Mouse (Mus musculus) liver, embryonic 14.5 days (tissue): ENCODE measurements around the gene Ear6. TPM values are rescaled to one million over a fixed set of nuclear protein-coding genes. Genes with fewer than 3 reads are reported as not detected.
A peak's percentile ranks its signal among the peaks of the same experiment; 100 is the strongest.
"Not testable (repeated sequence)": the region's sequence is repeated elsewhere in the genome, so short reads cannot be mapped to it uniquely, and the experiment has no call there.

Experiments used
- ATAC-seq: fragments of 200-750 bp; cut with Nextera tagmentation; 2 replicates; pipeline ENCODE4 v1.8.0; 2017; ENCODE audit warnings: moderate number of reproducible peaks, mild to moderate bottlenecking, moderate library complexity; ENCODE audit not compliant: insufficient read depth
- DNase-seq, 3 experiments: peaks; one replicate each; pipeline ENCODE4 v3.0.0-alpha.2; 2012 to 2013; ENCODE audit warnings: low read depth in 3 of 3, low spot score in 3 of 3
- H3K27ac ChIP-seq: fragments of 300-500 bp; sonication (generic); 2 replicates; pipeline ENCODE4 v1.5.1; 2014; ENCODE audit warnings: moderate library complexity, mild to moderate bottlenecking, control low read depth, inconsistent platforms
- H3K27me3 ChIP-seq: fragments of 300-500 bp; sonication (generic); 2 replicates; pipeline ENCODE4 v1.6.1; 2014; ENCODE audit warnings: mild to moderate bottlenecking, low read length, moderate library complexity; ENCODE audit not compliant: control insufficient read depth, insufficient read depth
- H3K36me3 ChIP-seq: fragments of 300-500 bp; sonication (generic); replicated peaks from 2 replicates; pipeline ENCODE4 v1.6.1; 2014; ENCODE audit warnings: low read depth; ENCODE audit not compliant: control insufficient read depth, insufficient read depth
- H3K4me1 ChIP-seq, 2 experiments: fragments of 200-500 bp in 1 of 2; fragments of 300-500 bp in 1 of 2; sonication (generic) in 1 of 2; replicated peaks; 2 replicates each; pipeline ENCODE4 v1.6.1; 2012 to 2014; ENCODE audit warnings: antibody characterized with exemption in 1 of 2, inconsistent platforms in 1 of 2, low read length in 1 of 2; ENCODE audit not compliant: control insufficient read depth in 2 of 2, insufficient read depth in 2 of 2
- H3K4me2 ChIP-seq: fragments of 300-500 bp; sonication (generic); 2 replicates; pipeline ENCODE4 v1.6.1; 2014; ENCODE audit warnings: low read depth, mild to moderate bottlenecking, control low read depth, moderate library complexity
- H3K4me3 ChIP-seq, 2 experiments: fragments of 200-500 bp in 1 of 2; fragments of 300-500 bp in 1 of 2; sonication (generic) in 1 of 2; 2 replicates each; pipeline ENCODE4 v1.5.1; 2012 to 2014; ENCODE audit warnings: low read depth in 2 of 2, low read length in 2 of 2, mild to moderate bottlenecking in 2 of 2, control low read depth in 1 of 2, inconsistent platforms in 1 of 2, moderate library complexity in 1 of 2; ENCODE audit not compliant: insufficient read depth in 1 of 2
- H3K9ac ChIP-seq: fragments of 300-500 bp; sonication (generic); replicated peaks from 2 replicates; pipeline ENCODE4 v1.6.1; 2014; ENCODE audit warnings: mild to moderate bottlenecking, control low read depth, moderate library complexity
- H3K9me3 ChIP-seq: fragments of 300-500 bp; sonication (generic); 2 replicates; pipeline ENCODE4 v1.6.1; 2016; ENCODE audit warnings: low read length, mixed read lengths; ENCODE audit not compliant: control insufficient read depth
- CTCF ChIP-seq: IDR thresholded peaks from 2 replicates; pipeline ENCODE4 v1.5.1; 2016; ENCODE audit warnings: antibody characterized with exemption, low read depth, control low read depth
- EP300 ChIP-seq: IDR thresholded peaks from 2 replicates; pipeline ENCODE4 v1.6.1; 2016; ENCODE audit warnings: antibody characterized with exemption, low read depth
- WGBS: fragments of 180-500 bp; shearing (Covaris S2); extraction: QIAGEN DNeasy Blood & Tissue Kit; methylation state at CpG from one replicate; pipeline ENCODE4 v1.1.7; 2014; ENCODE audit not compliant: insufficient replicate concordance; 5-methylcytosine and 5-hydroxymethylcytosine counted together
- polyA plus RNA-seq, 2 experiments: library from polyadenylated mRNA; depleted of rRNA in 1 of 2; stranded (reverse) in 1 of 2; unstranded in 1 of 2; fragments of >200 nt; fragmentation: Nextera tagmentation in 1 of 2; extraction: Ambion mirVana in 1 of 2; gene quantifications; 2 replicates each; pipeline versions ENCODE4 v1.2.1 to v1.2.3; 2012 to 2014

The Ear6 gene
- polyA plus RNA-seq, 2 experiments = 3.9 to 25.0 TPM

GRCm38 (mm10) chr14:51842250-51842649, 11.2 kb upstream of the Ear6 start:
- no peak for TF ChIP-seq EP300
- no peak for TF ChIP-seq CTCF
- Histone ChIP-seq H3K27me3 (no peaks in the 10 kb centered on the region), H3K4me2 (no peak overlapping the region), H3K36me3 (no peaks in the 10 kb centered on the region), H3K27ac (no peak overlapping the region), H3K4me1 (no peaks in the 10 kb centered on the region), H3K9me3 (no peaks in the 10 kb centered on the region), H3K9ac (no peak overlapping the region), H3K4me3 (no peak overlapping the region)
- 47% methylated on average over 1 of the region's 1 CpGs for WGBS
- DNase-seq (no peak), ATAC-seq (no peak)

DNA sequence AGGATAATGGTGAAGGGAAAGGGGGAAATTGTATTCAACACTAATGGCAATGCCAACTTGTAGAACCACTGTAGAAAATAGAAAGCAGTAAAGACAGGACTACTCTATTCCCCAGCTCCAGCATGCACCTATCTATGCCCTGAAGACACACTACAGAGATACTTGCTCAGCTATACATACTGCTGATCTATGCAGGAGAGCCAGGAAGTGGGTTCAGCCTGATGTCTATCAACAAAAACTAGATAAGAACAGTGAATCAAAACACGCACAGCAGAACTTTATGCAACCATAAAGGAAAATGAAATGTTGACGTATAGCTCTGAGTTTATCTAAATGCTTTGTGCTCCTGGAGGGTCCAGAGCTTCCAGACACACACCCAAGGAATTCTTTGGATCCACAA, 10.7 kb upstream of the Ear6 start:
- no peak overlapping the region for H3K4me2 ChIP-seq
- no peak for TF ChIP-seq EP300
- DNase-seq = no peak
- no peaks in the 10 kb centered on the region for H3K27me3 ChIP-seq
- H3K4me1 ChIP-seq = no peaks in the 10 kb centered on the region
- H3K4me3 ChIP-seq = no peak overlapping the region
- H3K36me3 ChIP-seq = no peaks in the 10 kb centered on the region
- ATAC-seq = no peak
- no peak overlapping the region for H3K9ac ChIP-seq
- 48% methylated on average over 2 of the region's 2 CpGs for WGBS
- no peak overlapping the region for H3K27ac ChIP-seq
- H3K9me3 ChIP-seq = no peaks in the 10 kb centered on the region

- no peak for TF ChIP-seq EP300
- TF ChIP-seq CTCF = no peak
- Histone ChIP-seq H3K27ac (no peak overlapping the region), H3K4me2 (no peak overlapping the region), H3K36me3 (no peaks in the 10 kb centered on the region), H3K27me3 (no peaks in the 10 kb centered on the region), H3K9ac (no peak overlapping the region), H3K9me3 (no peaks in the 10 kb centered on the region), H3K4me3 (no peak overlapping the region), H3K4me1 (no peaks in the 10 kb centered on the region)
- ATAC-seq (no peak), DNase-seq (no peak)
These were observed 9.6 kb upstream of the Ear6 start for GRCm38 (mm10) chr14:51843882-51844281.

DNA sequence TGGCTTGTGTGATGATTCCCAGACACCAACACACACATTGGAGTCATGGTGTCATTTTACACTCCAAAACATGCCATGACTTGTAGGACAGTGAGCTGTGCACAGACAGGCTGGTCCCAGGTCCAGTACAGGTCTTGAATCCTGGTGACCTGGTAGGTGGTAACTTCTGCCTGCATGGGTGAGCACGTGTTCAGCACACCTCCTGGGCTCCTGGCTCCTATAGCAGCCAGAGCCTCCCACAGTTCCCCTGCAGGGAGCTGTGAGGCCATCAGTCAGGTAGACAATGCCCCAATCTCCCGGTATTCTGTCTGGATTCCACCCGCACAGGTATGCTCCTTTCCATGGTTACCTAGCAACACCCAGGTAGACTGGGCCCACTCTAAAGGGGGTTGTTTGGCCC, 6.9 kb upstream of the Ear6 start:
- 52% methylated on average over 3 of the region's 3 CpGs for WGBS
- Histone ChIP-seq H3K27ac (no peak overlapping the region), H3K4me3 (no peak overlapping the region), H3K9ac (no peak overlapping the region), H3K36me3 (no peaks in the 10 kb centered on the region), H3K4me1 (no peaks in the 10 kb centered on the region), H3K4me2 (no peak overlapping the region), H3K27me3 (no peaks in the 10 kb centered on the region), H3K9me3 (no peaks in the 10 kb centered on the region)
- TF ChIP-seq CTCF (no peak), EP300 (no peak)
- DNase-seq (no peak), ATAC-seq (no peak)

GRCm38 (mm10) chr14:51851006-51851405, 2.5 kb upstream of the Ear6 start:
- TF ChIP-seq CTCF = peak; percentile 39
- H3K36me3 ChIP-seq, H3K9ac ChIP-seq, H3K27ac ChIP-seq, H3K27me3 ChIP-seq, DNase-seq, H3K4me1 ChIP-seq, H3K9me3 ChIP-seq, H3K4me2 ChIP-seq, ATAC-seq, H3K4me3 ChIP-seq: not testable (repeated sequence)
- WGBS = 40% methylated on average over 3 of the region's 3 CpGs

- WGBS = 55% methylated on average over 7 of the region's 7 CpGs
- H3K4me3 ChIP-seq = not testable (repeated sequence)
These were observed 1.8 kb downstream of the Ear6 start for GRCm38 (mm10) chr14:51855280-51855679.

More at GRCm38 (mm10) chr14:51855280-51855679, 1.8 kb downstream of the Ear6 start:
- not testable (repeated sequence) for H3K9me3 ChIP-seq, H3K4me2 ChIP-seq, H3K27me3 ChIP-seq, DNase-seq, H3K9ac ChIP-seq, H3K27ac ChIP-seq, H3K36me3 ChIP-seq, H3K4me1 ChIP-seq, ATAC-seq
